Mouse (Mus musculus) CH12.LX (cell line): ENCODE measurements around the gene Zfp202.

Experiments used
- CHD2 ChIP-seq: IDR thresholded peaks from 2 replicates; pipeline ENCODE4 v1.6.1; 2011; ENCODE audit warnings: low read length, improper control_type of control experiment
- CTCF ChIP-seq, 2 experiments: IDR thresholded peaks in 1 of 2; conservative IDR thresholded peaks in 1 of 2; 2 replicates each; pipeline ENCODE4 v1.5.1; 2011 to 2012; ENCODE audit warnings: low read depth in 2 of 2, low read length in 2 of 2, improper control_type of control experiment in 1 of 2, inconsistent platforms in 1 of 2, mild to moderate bottlenecking in 1 of 2, moderate library complexity in 1 of 2
- EP300 ChIP-seq: IDR thresholded peaks from 2 replicates; pipeline ENCODE4 v1.6.1; 2011; ENCODE audit warnings: low read length, improper control_type of control experiment
- MAFK ChIP-seq: IDR thresholded peaks from 2 replicates; pipeline ENCODE4 v1.6.1; 2011; ENCODE audit warnings: low read length, improper control_type of control experiment; ENCODE audit not compliant: insufficient replicate concordance
- MAX ChIP-seq: IDR thresholded peaks from 2 replicates; pipeline ENCODE4 v1.6.1; 2011; ENCODE audit warnings: low read length, improper control_type of control experiment
- MXI1 ChIP-seq: IDR thresholded peaks from 2 replicates; pipeline ENCODE4 v1.6.1; 2011; ENCODE audit warnings: mild to moderate bottlenecking, low read depth, low read length, improper control_type of control experiment
- MYC ChIP-seq: IDR thresholded peaks from 2 replicates; pipeline ENCODE4 v1.6.1; 2011; ENCODE audit warnings: low read depth, mild to moderate bottlenecking, improper control_type of control experiment, low read length
- NRF1 ChIP-seq: IDR thresholded peaks from 2 replicates; pipeline ENCODE4 v1.6.1; 2014; ENCODE audit warnings: low read depth, mild to moderate bottlenecking, inconsistent platforms, low read length, improper control_type of control experiment, moderate library complexity
- POLR2A ChIP-seq: IDR thresholded peaks from 2 replicates; pipeline ENCODE4 v1.6.1; 2011; ENCODE audit warnings: low read depth, mild to moderate bottlenecking, improper control_type of control experiment, low read length
- TCF12 ChIP-seq: IDR thresholded peaks from 2 replicates; pipeline ENCODE4 v1.6.1; 2014; ENCODE audit warnings: low read depth, mild to moderate bottlenecking, inconsistent platforms, low read length, improper control_type of control experiment
- USF2 ChIP-seq: conservative IDR thresholded peaks from 2 replicates; pipeline ENCODE4 v1.6.1; 2011; ENCODE audit warnings: low read depth, low read length, improper control_type of control experiment
- ZC3H11A ChIP-seq: IDR thresholded peaks from 2 replicates; pipeline ENCODE4 v1.6.1; 2012; ENCODE audit warnings: low read depth, mild to moderate bottlenecking, inconsistent platforms, low read length, improper control_type of control experiment
- ZKSCAN1 ChIP-seq: IDR thresholded peaks from 2 replicates; pipeline ENCODE4 v1.6.1; 2012; ENCODE audit warnings: low read depth, inconsistent platforms, low read length, improper control_type of control experiment, borderline replicate concordance

- TF ChIP-seq TCF12: no peak
- no peak for TF ChIP-seq POLR2A
- TF ChIP-seq MAX: no peak
- no peak for TF ChIP-seq EP300
- TF ChIP-seq CTCF (conservative IDR thresholded peaks at IDR 0.05 in 1 of 2, IDR thresholded peaks at IDR 0.05 in 1 of 2; ENCODE audit: low read depth in 2 of 2, low read length in 2 of 2): no peak
- no peak for TF ChIP-seq MAFK
- no peak for TF ChIP-seq MYC
- TF ChIP-seq ZKSCAN1: no peak
- no peak for TF ChIP-seq MXI1
- no peak for TF ChIP-seq USF2
- no peak for TF ChIP-seq NRF1
- no peak for TF ChIP-seq ZC3H11A
- no peak for TF ChIP-seq CHD2
Measured at GRCm38 (mm10) chr9:40239749-40240148, 47.6 kb downstream of the Zfp202 start.
